Mouse (Mus musculus) layer of hippocampus, postnatal 14 days (tissue): Measurements from ENCODE around the gene I830077J02Rik. TPM values are rescaled to one million over a fixed set of nuclear protein-coding genes. Genes with fewer than 3 reads are reported as not detected.
"Not testable (repeated sequence)": the region's sequence is repeated elsewhere in the genome, so short reads cannot be mapped to it uniquely, and the experiment has no call there.

ENCODE experiments used
- DNase-seq, 2 experiments: peaks; one replicate each; pipeline ENCODE4 v3.0.0; 2021 to 2022; ENCODE audit warnings: low spot score in 2 of 2, mixed read lengths in 1 of 2
- total RNA-seq, 2 experiments: library from RNA; stranded (reverse); gene quantifications; 2 replicates each; pipeline ENCODE4 v1.2.3; 2021

The I830077J02Rik gene
- total RNA-seq, 2 experiments from 2014 or later: 0.55 to 0.86 TPM

- not testable (repeated sequence) for DNase-seq
Measured at GRCm38 (mm10) chr3:105920743-105921142, 11.7 kb downstream of the I830077J02Rik start.

- DNase-seq: no peak
Measured at GRCm38 (mm10) chr3:105918355-105918745, 14.1 kb downstream of the I830077J02Rik start.

GRCm38 (mm10) chr3:105917656-105918354 is 14.7 kb downstream of the I830077J02Rik start:
- no peak for DNase-seq

GRCm38 (mm10) chr3:105916455-105916854 is 16.0 kb downstream of the I830077J02Rik start:
- not testable (repeated sequence) for DNase-seq

- DNase-seq: no peak
Measured at GRCm38 (mm10) chr3:105915281-105915680, 17.2 kb downstream of the I830077J02Rik start.

GRCm38 (mm10) chr3:105913839-105914681 is 18.4 kb downstream of the I830077J02Rik start:
- peak in 1 of 2 experiments; percentile 55 for DNase-seq

GRCm38 (mm10) chr3:105912097-105912880 is 20.2 kb downstream of the I830077J02Rik start:
- DNase-seq: no peak

GRCm38 (mm10) chr3:105910519-105911190 is 21.8 kb downstream of the I830077J02Rik start:
- no peak for DNase-seq

- DNase-seq: no peak
Measured at GRCm38 (mm10) chr3:105908976-105909375, 23.5 kb downstream of the I830077J02Rik start.

- no peak for DNase-seq
Measured at GRCm38 (mm10) chr3:105907956-105908655, 24.4 kb downstream of the I830077J02Rik start.

- DNase-seq: no peak
Measured at GRCm38 (mm10) chr3:105904721-105905120, 27.7 kb downstream of the I830077J02Rik start.

- no peak for DNase-seq
Measured at GRCm38 (mm10) chr3:105904213-105904612, 28.3 kb downstream of the I830077J02Rik start.

- DNase-seq: no peak
Measured at GRCm38 (mm10) chr3:105901468-105901867, 31.0 kb downstream of the I830077J02Rik start.

GRCm38 (mm10) chr3:105900716-105901115 is 31.7 kb downstream of the I830077J02Rik start:
- DNase-seq: no peak

GRCm38 (mm10) chr3:105900266-105900665 is 32.2 kb downstream of the I830077J02Rik start:
- no peak for DNase-seq

GRCm38 (mm10) chr3:105899394-105900147 is 32.9 kb downstream of the I830077J02Rik start:
- DNase-seq: peak; percentile 84

- no peak for DNase-seq
Measured at GRCm38 (mm10) chr3:105898861-105899260, 33.6 kb downstream of the I830077J02Rik start.

- no peak for DNase-seq
Measured at GRCm38 (mm10) chr3:105898325-105898724, 34.1 kb downstream of the I830077J02Rik start.

- no peak for DNase-seq
Measured at GRCm38 (mm10) chr3:105896811-105897210, 35.7 kb downstream of the I830077J02Rik start.
